Mouse (Mus musculus): ENCODE results near the gene Ptchd3.

The Ptchd3 gene

GRCm38 (mm10) chr11:121829947-121830346 lies at the start of gene Ptchd3:
Gene Ptchd3, plus strand, starts transcription at chr11:121830247.
- DNase-seq = no peak

GRCm38 (mm10) chr11:121781831-121782230 lies 48.2 kb upstream of the Ptchd3 start:
- no peak for DNase-seq

GRCm38 (mm10) chr11:121787456-121787855 lies 42.6 kb upstream of the Ptchd3 start:
- no peak for DNase-seq

GRCm38 (mm10) chr11:121789566-121789965 lies 40.5 kb upstream of the Ptchd3 start:
- no peak for DNase-seq

- peak; percentile 24 to 73 for DNase-seq
These were observed 39.4 kb upstream of the Ptchd3 start for GRCm38 (mm10) chr11:121790671-121791094.

- DNase-seq = peak in 1 of 2 experiments; percentile 24
These were observed 38.6 kb upstream of the Ptchd3 start for GRCm38 (mm10) chr11:121791446-121791845.

GRCm38 (mm10) chr11:121791991-121792390 lies 38.1 kb upstream of the Ptchd3 start:
- no peak for DNase-seq

GRCm38 (mm10) chr11:121793530-121793929 lies 36.5 kb upstream of the Ptchd3 start:
- DNase-seq = no peak

- DNase-seq = peak; percentile 11 to 29
These were observed 35.9 kb upstream of the Ptchd3 start for GRCm38 (mm10) chr11:121794186-121794585.

- DNase-seq = peak; percentile 16 to 36
These were observed 35.4 kb upstream of the Ptchd3 start for GRCm38 (mm10) chr11:121794591-121795199.

- DNase-seq = no peak
These were observed 34.1 kb upstream of the Ptchd3 start for GRCm38 (mm10) chr11:121795978-121796377.

GRCm38 (mm10) chr11:121798591-121798990 lies 31.5 kb upstream of the Ptchd3 start:
- DNase-seq = no peak

GRCm38 (mm10) chr11:121799746-121800299 lies 30.2 kb upstream of the Ptchd3 start:
- DNase-seq = no peak

GRCm38 (mm10) chr11:121802743-121803142 lies 27.3 kb upstream of the Ptchd3 start:
- DNase-seq = no peak

- peak in 1 of 2 experiments; percentile 22 for DNase-seq
These were observed 25.6 kb upstream of the Ptchd3 start for GRCm38 (mm10) chr11:121804258-121805027.

GRCm38 (mm10) chr11:121808204-121808852 lies 21.7 kb upstream of the Ptchd3 start:
- DNase-seq = peak; percentile 63 to 89

GRCm38 (mm10) chr11:121808866-121809265 lies 21.2 kb upstream of the Ptchd3 start:
- no peak for DNase-seq

- no peak for DNase-seq
These were observed 15.9 kb downstream of the Ptchd3 start for GRCm38 (mm10) chr11:121845923-121846322.

- DNase-seq = peak; percentile 28 to 43
These were observed 17.8 kb downstream of the Ptchd3 start for GRCm38 (mm10) chr11:121847790-121848299.
